Mouse (Mus musculus): ENCODE data around the gene Fam222b. TPM values are rescaled to one million over a fixed set of nuclear protein-coding genes. Genes with fewer than 3 reads are reported as not detected.

Fam222b gene
- 7.7 and 11.3 TPM in 2 replicates for polyA plus RNA-seq (2015; fragmentation: Nextera tagmentation; extraction: Ambion mirVana)

GRCm38 (mm10) chr11:78094504-78095143, at the start of gene Fam222b:
Gene Fam222b (plus strand): TSS chr11:78094660.

DNA sequence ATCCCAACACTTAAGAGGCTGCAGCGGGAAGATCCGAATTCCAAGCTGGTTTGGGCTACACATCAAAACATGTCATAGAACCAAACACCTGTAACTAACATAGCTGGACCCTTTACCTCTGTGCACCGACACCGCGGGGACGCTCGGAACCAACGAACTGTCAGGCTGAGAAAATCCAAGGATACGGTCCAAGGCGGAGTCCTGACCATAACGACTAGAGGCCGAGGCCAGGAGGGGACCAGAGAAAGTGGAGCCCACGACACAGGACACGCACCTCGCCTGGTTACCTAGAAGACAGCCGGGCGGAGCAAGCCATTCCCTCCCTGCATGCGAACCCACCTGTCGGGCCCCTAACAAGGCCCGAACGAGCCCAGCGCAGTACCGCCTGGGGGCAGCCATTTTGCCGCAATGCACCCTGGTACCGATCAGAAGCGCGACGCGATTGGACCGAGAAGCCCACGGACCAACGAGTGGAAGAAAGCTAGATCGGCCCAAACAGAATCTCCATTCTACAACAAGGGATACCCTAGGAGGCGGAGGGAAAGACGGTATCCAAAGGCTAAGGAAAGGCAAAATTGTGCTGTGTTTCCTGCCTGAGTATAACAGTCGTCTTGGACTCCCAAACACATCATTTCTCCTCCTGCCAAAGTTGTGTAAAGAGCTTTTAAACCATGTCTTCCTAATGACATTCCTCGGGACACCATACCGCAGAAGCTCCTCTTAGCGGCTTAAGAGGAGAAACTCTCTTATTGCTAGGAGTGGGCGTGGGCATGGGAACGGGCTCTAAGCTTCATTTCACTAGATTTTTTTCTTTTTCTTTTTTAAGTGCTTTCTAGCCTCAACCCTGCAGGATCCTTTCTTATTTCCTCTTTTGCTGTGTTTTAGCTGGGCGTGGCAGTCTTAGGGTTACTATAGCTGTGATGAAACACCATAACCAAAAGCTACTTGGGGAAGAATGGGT, 14.2 kb upstream of the Fam222b start, which contains the start of gene Eral1:
Gene Eral1 (minus strand): TSS at position 423 of the 961 bp plus-strand sequence.

GRCm38 (mm10) chr11:78164924-78165760, 70.7 kb downstream of the Fam222b start, which contains the start of gene Traf4:
Gene Traf4 (minus strand): TSS chr11:78165589.

DNA sequence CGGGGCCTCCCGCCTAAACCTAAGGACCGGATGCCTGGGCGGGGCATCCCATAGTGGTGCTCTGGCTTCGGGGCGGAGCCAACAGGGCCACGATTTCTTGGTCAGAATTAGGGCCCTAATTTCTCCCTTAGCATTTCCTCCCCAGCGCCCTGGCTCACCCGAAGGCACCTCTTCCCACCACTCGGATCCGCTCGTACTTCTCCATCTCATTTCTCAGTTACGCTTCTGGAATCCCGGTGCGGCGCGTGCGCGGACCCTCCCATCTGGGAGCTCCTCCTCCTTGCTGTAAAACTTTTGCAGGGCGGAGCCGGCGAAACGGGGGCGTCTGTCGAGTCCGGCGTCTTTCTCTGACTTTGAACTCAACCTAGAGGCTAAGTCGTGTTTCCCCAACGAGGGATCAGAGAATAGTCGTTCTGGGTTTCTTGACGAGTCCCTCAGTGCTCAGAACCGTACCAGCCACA, 82.0 kb downstream of the Fam222b start, which contains the start of the genes Nek8 and Tlcd1:
Gene Nek8 (minus strand): TSS at position 274 of the 461 bp plus-strand sequence.
Gene Tlcd1 (plus strand): TSS at position 310 of the 461 bp plus-strand sequence.

DNA sequence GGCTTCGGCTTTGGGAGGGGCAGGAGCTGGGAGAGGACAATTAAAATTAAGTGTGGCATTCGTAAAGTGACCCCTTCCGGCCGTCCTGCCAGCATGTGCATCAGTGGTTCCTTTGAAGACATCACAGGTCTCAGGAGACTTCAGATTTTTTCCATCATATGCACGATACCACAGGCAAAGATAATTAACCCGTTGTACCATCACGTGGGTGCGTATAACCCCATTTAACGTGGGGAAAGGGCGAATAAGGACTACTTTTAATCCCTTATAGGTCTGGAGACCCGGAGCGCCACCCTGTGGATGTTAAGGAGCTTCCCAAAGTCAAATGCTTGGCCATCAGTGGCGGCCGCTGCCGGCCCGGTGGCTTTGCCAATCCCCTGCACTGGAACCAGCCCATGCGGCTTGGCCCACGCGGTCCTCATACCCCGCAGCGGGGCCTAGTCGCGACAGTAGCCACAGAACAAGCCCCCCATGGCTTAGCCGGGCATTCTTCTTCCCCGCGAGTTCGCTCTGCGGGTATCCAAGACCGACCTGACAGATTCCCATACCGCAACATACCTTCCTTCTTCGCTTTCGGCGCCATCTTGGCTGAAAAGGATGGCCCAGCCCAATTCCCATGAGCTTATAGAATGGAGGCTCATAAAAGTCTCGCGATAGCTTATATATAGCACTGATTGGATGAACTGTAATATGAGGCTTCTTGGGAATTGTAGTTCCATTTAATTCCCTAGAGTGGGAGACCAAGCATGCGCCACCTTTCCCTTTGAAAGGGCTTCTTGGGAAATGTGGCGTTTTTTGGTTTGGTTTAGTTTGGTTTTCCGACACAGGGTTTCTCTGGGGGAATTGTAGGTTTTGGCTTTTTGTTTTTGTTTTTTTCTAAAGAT, 88.7 kb downstream of the Fam222b start, which contains the start of gene Rpl23a:
Gene Rpl23a (minus strand): TSS at position 624 of the 884 bp plus-strand sequence.

GRCm38 (mm10) chr11:78188331-78189233, 94.1 kb downstream of the Fam222b start, which contains the start of gene Rab34:
Gene Rab34 (plus strand): TSS chr11:78188430.

GRCm38 (mm10) chr11:78193113-78193512, 98.7 kb downstream of the Fam222b start, which contains the start of gene Proca1:
Gene Proca1 (plus strand): TSS chr11:78193392.

Small RNA genes within 50 kb of the gene (microRNA-seq; reads per million reads assigned to microRNA genes)
- gene Mir144 (ENCODE audit: borderline replicate concordance, insufficient number of aligned reads), result 44.8 reads per million, percentile 33 among the genes with 10 or more reads in this experiment
- not detected for gene Mir451a (ENCODE audit: borderline replicate concordance, insufficient number of aligned reads)
- gene Mir451b (ENCODE audit: borderline replicate concordance, insufficient number of aligned reads), result not detected
- not detected for gene Mir7653 (ENCODE audit: borderline replicate concordance, insufficient number of aligned reads)

Other genes starting within 250 kb of the Fam222b start
- gene Pipox, start 200.6 kb upstream of the Fam222b start, polyA plus RNA-seq (2015; fragmentation: Nextera tagmentation; extraction: Ambion mirVana), result 3.2 and 6.5 TPM in 2 replicates
- gene Sez6, start 163.9 kb upstream of the Fam222b start, polyA plus RNA-seq (2015; fragmentation: Nextera tagmentation; extraction: Ambion mirVana), result 1.5 and 1.8 TPM in 2 replicates
- 9.1 and 13.1 TPM in 2 replicates for gene Phf12, start 111.9 kb upstream of the Fam222b start, polyA plus RNA-seq (2015; fragmentation: Nextera tagmentation; extraction: Ambion mirVana)
- 13.1 and 22.1 TPM in 2 replicates for gene Dhrs13, start 62.4 kb upstream of the Fam222b start, polyA plus RNA-seq (2015; fragmentation: Nextera tagmentation; extraction: Ambion mirVana)
- 73.4 and 83.2 TPM in 2 replicates for gene Flot2, start 56.7 kb upstream of the Fam222b start, polyA plus RNA-seq (2015; fragmentation: Nextera tagmentation; extraction: Ambion mirVana)
- gene Eral1, start 14.3 kb upstream of the Fam222b start, polyA plus RNA-seq (2015; fragmentation: Nextera tagmentation; extraction: Ambion mirVana), result 18.5 and 31.0 TPM in 2 replicates
- 26.5 and 29.7 TPM in 2 replicates for gene Traf4, start 70.9 kb downstream of the Fam222b start, polyA plus RNA-seq (2015; fragmentation: Nextera tagmentation; extraction: Ambion mirVana)
- gene Nek8, start 82.0 kb downstream of the Fam222b start, polyA plus RNA-seq (2015; fragmentation: Nextera tagmentation; extraction: Ambion mirVana), result 12.4 and 15.0 TPM in 2 replicates
- 43.8 and 59.8 TPM in 2 replicates for gene Tlcd1, start 82.1 kb downstream of the Fam222b start, polyA plus RNA-seq (2015; fragmentation: Nextera tagmentation; extraction: Ambion mirVana)
- gene Rpl23a, start 88.9 kb downstream of the Fam222b start, polyA plus RNA-seq (2015; fragmentation: Nextera tagmentation; extraction: Ambion mirVana), result 1,480 and 1,753 TPM in 2 replicates
- 133 and 149 TPM in 2 replicates for gene Rab34, start 93.8 kb downstream of the Fam222b start, polyA plus RNA-seq (2015; fragmentation: Nextera tagmentation; extraction: Ambion mirVana)
- 6.5 and 7.8 TPM in 2 replicates for gene Proca1, start 98.7 kb downstream of the Fam222b start, polyA plus RNA-seq (2015; fragmentation: Nextera tagmentation; extraction: Ambion mirVana)
- 161 and 193 TPM in 2 replicates for gene Sdf2, start 151.1 kb downstream of the Fam222b start, polyA plus RNA-seq (2015; fragmentation: Nextera tagmentation; extraction: Ambion mirVana)
- gene Supt6, start 151.3 kb downstream of the Fam222b start, polyA plus RNA-seq (2015; fragmentation: Nextera tagmentation; extraction: Ambion mirVana), result 12.5 and 14.4 TPM in 2 replicates
- gene 2610507B11Rik, start 167.1 kb downstream of the Fam222b start, polyA plus RNA-seq (2015; fragmentation: Nextera tagmentation; extraction: Ambion mirVana), result 39.8 and 70.6 TPM in 2 replicates
- gene BC030499, start 196.2 kb downstream of the Fam222b start, polyA plus RNA-seq (2015; fragmentation: Nextera tagmentation; extraction: Ambion mirVana), result 0.21 TPM in 1 of 2 replicates, not detected in the other
- gene Spag5, start 206.9 kb downstream of the Fam222b start, polyA plus RNA-seq (2015; fragmentation: Nextera tagmentation; extraction: Ambion mirVana), result 6.4 and 8.2 TPM in 2 replicates
- 13.7 and 19.6 TPM in 2 replicates for gene Aldoc, start 228.3 kb downstream of the Fam222b start, polyA plus RNA-seq (2015; fragmentation: Nextera tagmentation; extraction: Ambion mirVana)
- gene Pigs, start 233.8 kb downstream of the Fam222b start, polyA plus RNA-seq (2015; fragmentation: Nextera tagmentation; extraction: Ambion mirVana), result 50.8 and 80.0 TPM in 2 replicates
- gene Unc119, start 248.8 kb downstream of the Fam222b start, polyA plus RNA-seq (2015; fragmentation: Nextera tagmentation; extraction: Ambion mirVana), result 82.0 and 100 TPM in 2 replicates